Mouse (Mus musculus): ENCODE measurements around the gene Stx12. TPM values are rescaled to one million over a fixed set of nuclear protein-coding genes. Genes with fewer than 3 reads are reported as not detected.

The Stx12 gene
- polyA plus RNA-seq, 1 experiment from 2014 or later = 133 TPM

DNA sequence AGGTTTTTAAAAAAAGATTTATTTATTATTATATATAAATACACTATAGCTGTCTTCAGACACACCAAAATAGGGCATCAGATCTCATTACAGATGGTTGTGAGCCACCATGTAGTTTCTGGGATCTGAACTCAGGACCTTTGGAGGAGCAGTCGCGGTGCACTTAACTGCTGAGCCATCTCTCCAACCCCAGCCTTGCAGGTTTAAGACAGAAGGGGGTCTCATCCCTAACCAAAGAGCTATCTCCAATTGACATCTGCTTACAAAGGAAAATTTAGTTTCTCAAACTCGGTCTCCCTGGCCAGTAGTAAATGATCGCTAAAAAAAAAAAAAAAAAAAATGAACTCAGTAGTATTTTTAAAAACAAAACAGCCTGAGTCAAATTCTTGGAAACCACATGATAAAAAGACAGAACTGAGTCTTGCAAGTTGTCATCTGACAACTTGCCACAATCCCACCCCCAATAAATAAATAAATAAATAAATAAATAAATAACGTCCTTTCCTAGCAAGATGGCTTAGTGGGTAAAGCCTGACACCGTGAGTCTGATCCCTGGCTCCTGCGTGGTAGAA lies 77.6 kb downstream of the Stx12 start:
- no peak overlapping the region for H3K9ac ChIP-seq (replicated peaks)
- no peaks in the 10 kb centered on the region for H3K36me3 ChIP-seq
- 0 out of 2 replicates have a peak, but pooled peaks cover 7% of the 10 kb centered on the region for H3K9me3 ChIP-seq
- no peak overlapping the region for H3K4me2 ChIP-seq (replicated peaks)
- H3K27ac ChIP-seq = no peak overlapping the region
- H3K4me3 ChIP-seq (replicated peaks) = no peak overlapping the region
- no peaks in the 10 kb centered on the region for H3K4me1 ChIP-seq (replicated peaks)
- WGBS = 92% methylated on average over 7 of the region's 7 CpGs
- ATAC-seq = no peak
- no peaks in the 10 kb centered on the region for H3K27me3 ChIP-seq

DNA sequence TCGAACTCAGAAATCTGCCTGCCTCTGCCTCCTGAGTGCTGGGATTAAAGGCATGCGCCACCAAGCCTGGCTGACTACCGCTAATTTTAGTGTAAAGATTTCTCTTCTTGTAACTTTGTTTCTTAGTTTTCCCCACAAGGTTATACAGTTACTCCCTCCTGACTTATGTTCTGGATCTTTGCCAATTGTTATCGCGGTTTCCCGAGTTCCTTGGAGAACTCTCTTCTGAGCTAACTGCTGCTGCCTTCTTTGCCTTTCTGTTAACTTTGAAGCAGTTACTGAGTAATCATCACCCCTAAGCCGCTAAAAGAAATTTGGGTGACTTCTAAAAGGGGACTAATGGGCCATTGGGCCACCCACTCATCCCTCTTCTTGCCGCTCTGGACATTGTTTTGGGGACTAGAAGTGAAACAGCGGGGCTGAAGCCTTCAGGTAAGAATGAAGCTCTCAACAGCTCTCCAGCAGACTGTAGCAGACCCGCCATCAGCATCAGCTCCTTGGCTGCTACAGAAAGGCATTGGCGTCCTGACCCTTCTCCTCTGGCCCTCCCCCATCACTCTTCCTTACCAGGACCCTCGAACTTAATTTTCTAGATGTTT lies 78.6 kb downstream of the Stx12 start:
- H3K4me3 ChIP-seq (replicated peaks) = no peak overlapping the region
- no peak overlapping the region for H3K9ac ChIP-seq (replicated peaks)
- H3K9me3 ChIP-seq = 0 out of 2 replicates have a peak, but pooled peaks cover under 1% of the 10 kb centered on the region
- WGBS = 90% methylated on average over 12 of the region's 12 CpGs
- ATAC-seq = no peak
- no peaks in the 10 kb centered on the region for H3K36me3 ChIP-seq
- H3K4me2 ChIP-seq (replicated peaks) = no peak overlapping the region
- no peaks in the 10 kb centered on the region for H3K27me3 ChIP-seq
- H3K27ac ChIP-seq = no peak overlapping the region
- H3K4me1 ChIP-seq (replicated peaks) = no peaks in the 10 kb centered on the region

GRCm38 (mm10) chr4:132805146-132805545 lies 79.2 kb downstream of the Stx12 start:
- no peak overlapping the region for H3K4me3 ChIP-seq (replicated peaks)
- no peaks in the 10 kb centered on the region for H3K9me3 ChIP-seq
- H3K27me3 ChIP-seq = no peaks in the 10 kb centered on the region
- no peak overlapping the region for H3K4me2 ChIP-seq (replicated peaks)
- no peak overlapping the region for H3K9ac ChIP-seq (replicated peaks)
- ATAC-seq = no peak
- no peak overlapping the region for H3K27ac ChIP-seq
- no peaks in the 10 kb centered on the region for H3K4me1 ChIP-seq (replicated peaks)
- WGBS = 75% methylated on average over 5 of the region's 5 CpGs
- no peaks in the 10 kb centered on the region for H3K36me3 ChIP-seq

DNA sequence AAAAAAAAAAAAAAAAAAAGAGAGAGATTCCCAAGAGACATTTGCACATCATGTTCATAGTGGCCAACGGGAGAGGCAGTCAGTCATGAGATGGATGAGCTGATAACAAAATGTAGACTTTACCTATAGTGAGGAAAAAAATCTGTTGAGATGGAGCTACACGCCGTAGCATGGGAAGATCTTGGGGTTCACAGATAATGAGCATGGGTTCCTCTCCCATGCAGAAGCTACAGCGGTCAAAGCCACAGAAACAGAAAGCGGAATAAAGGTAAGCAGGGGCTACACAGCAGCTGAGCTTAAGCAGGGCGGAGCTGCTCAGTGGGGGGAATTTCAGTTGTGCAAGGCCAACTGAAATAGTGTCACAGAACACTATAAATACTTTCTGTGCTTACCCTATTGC lies 80.0 kb downstream of the Stx12 start:
- WGBS = 93% methylated on average over 6 of the region's 6 CpGs
- H3K4me2 ChIP-seq (replicated peaks) = no peak overlapping the region

GRCm38 (mm10) chr4:132803876-132804275 lies 80.4 kb downstream of the Stx12 start:
- 97% methylated on average over 7 of the region's 7 CpGs for WGBS
- Histone ChIP-seq H3K27me3 (no peaks in the 10 kb centered on the region), H3K27ac (no peak overlapping the region), H3K4me3 (replicated peaks) (no peak overlapping the region), H3K4me1 (replicated peaks) (no peaks in the 10 kb centered on the region), H3K9me3 (no peaks in the 10 kb centered on the region), H3K36me3 (no peaks in the 10 kb centered on the region), H3K4me2 (replicated peaks) (no peak overlapping the region), H3K9ac (replicated peaks) (no peak overlapping the region)
- no peak for ATAC-seq

More for the DNA sequence above, 80.0 kb downstream of the Stx12 start:
- H3K9ac ChIP-seq (replicated peaks) = no peak overlapping the region
- no peaks in the 10 kb centered on the region for H3K27me3 ChIP-seq
- H3K9me3 ChIP-seq = no peaks in the 10 kb centered on the region
- no peak overlapping the region for H3K4me3 ChIP-seq (replicated peaks)
- no peak for ATAC-seq
- no peak overlapping the region for H3K27ac ChIP-seq
- H3K4me1 ChIP-seq (replicated peaks) = no peaks in the 10 kb centered on the region
- no peaks in the 10 kb centered on the region for H3K36me3 ChIP-seq

Other genes with a start within 250 kb of the Stx12 start
- gene Eya3, start 245.5 kb downstream of the Stx12 start, polyA plus RNA-seq (2015; fragmentation: Nextera tagmentation; extraction: Ambion mirVana) = 18.1 and 19.9 TPM in 2 replicates
- 4.4 and 5.6 TPM in 2 replicates for gene Xkr8, start 152.0 kb downstream of the Stx12 start, polyA plus RNA-seq (2015; fragmentation: Nextera tagmentation; extraction: Ambion mirVana)
- 0.61 and 0.82 TPM in 2 replicates for gene Smpdl3b, start 127.3 kb downstream of the Stx12 start, polyA plus RNA-seq (2015; fragmentation: Nextera tagmentation; extraction: Ambion mirVana)
- gene Rpa2, start 116.2 kb downstream of the Stx12 start, polyA plus RNA-seq (2015; fragmentation: Nextera tagmentation; extraction: Ambion mirVana) = 58.2 and 58.6 TPM in 2 replicates
- 0.46 and 0.67 TPM in 2 replicates for gene Themis2, start 88.1 kb downstream of the Stx12 start, polyA plus RNA-seq (2015; fragmentation: Nextera tagmentation; extraction: Ambion mirVana)
- gene Ppp1r8, start 41.3 kb downstream of the Stx12 start, polyA plus RNA-seq (2015; fragmentation: Nextera tagmentation; extraction: Ambion mirVana) = 59.8 and 60.4 TPM in 2 replicates
- 39.1 and 45.1 TPM in 2 replicates for gene Fam76a, start 38.0 kb upstream of the Stx12 start, polyA plus RNA-seq (2015; fragmentation: Nextera tagmentation; extraction: Ambion mirVana)
- 0.12 TPM in 1 of 2 replicates, not detected in the other for gene Fgr, start 89.6 kb upstream of the Stx12 start, polyA plus RNA-seq (2015; fragmentation: Nextera tagmentation; extraction: Ambion mirVana)
- gene Ahdc1, start 126.8 kb upstream of the Stx12 start, polyA plus RNA-seq (2015; fragmentation: Nextera tagmentation; extraction: Ambion mirVana) = 10.4 and 12.6 TPM in 2 replicates
- gene Wasf2, start 246.0 kb upstream of the Stx12 start, polyA plus RNA-seq (2015; fragmentation: Nextera tagmentation; extraction: Ambion mirVana) = 28.8 and 34.2 TPM in 2 replicates

Measured in midbrain, embryonic 13.5 days (tissue).